Mouse (Mus musculus): ENCODE measurements around the gene Tcf25. TPM values are rescaled to one million over a fixed set of nuclear protein-coding genes. Genes with fewer than 3 reads are reported as not detected.
A peak's percentile ranks its signal among the peaks of the same experiment; 100 is the strongest.
"Not testable (repeated sequence)": the region's sequence is repeated elsewhere in the genome, so short reads cannot be mapped to it uniquely, and the experiment has no call there.

Tcf25 gene
- polyA plus RNA-seq, 1 experiment = 551 TPM

- WGBS = under 1% methylated on average over 29 of the region's 29 CpGs
- TF ChIP-seq POLR2A (IDR thresholded peaks at IDR 0.05; ENCODE audit: insufficient read depth, low read depth, low read length) (peak; percentile 96), CTCF (IDR thresholded peaks at IDR 0.05; ENCODE audit: insufficient read depth, low read depth, low read length) (no peak)
Measured at GRCm38 (mm10) chr8:123411246-123411645, 37.7 kb downstream of the Tcf25 start, which contains the start of gene Tubb3. Gene Tubb3 (plus strand): TSS chr8:123411424.

GRCm38 (mm10) chr8:123411781-123412327, 38.3 kb downstream of the Tcf25 start:
- Histone ChIP-seq H3K27ac (ENCODE audit: insufficient read depth, low read depth, low read length) (peak overlapping the region; percentile 96), H3K4me3 (ENCODE audit: insufficient read depth, low read depth, low read length) (peak overlapping the region; percentile 79), H3K4me1 (ENCODE audit: control insufficient read depth, insufficient read depth, low read length) (peaks cover 30% of the 10 kb centered on the region)
- TF ChIP-seq POLR2A (IDR thresholded peaks at IDR 0.05; ENCODE audit: insufficient read depth, low read depth, low read length) (no peak), CTCF (IDR thresholded peaks at IDR 0.05; ENCODE audit: insufficient read depth, low read depth, low read length) (no peak)
- WGBS = 1% methylated on average over 16 of the region's 16 CpGs

More at GRCm38 (mm10) chr8:123411246-123411645, 37.7 kb downstream of the Tcf25 start, which contains the start of gene Tubb3:
- Histone ChIP-seq H3K4me3 (ENCODE audit: insufficient read depth, low read depth, low read length) (peak within 1 kb of the TSS; percentile 79), H3K27ac (ENCODE audit: insufficient read depth, low read depth, low read length) (peak within 1 kb of the TSS; percentile 96), H3K4me1 (ENCODE audit: control insufficient read depth, insufficient read depth, low read length) (peaks cover 28% of the 10 kb centered on the region)

GRCm38 (mm10) chr8:123412560-123413170, 39.1 kb downstream of the Tcf25 start:
- peak overlapping the region; percentile 79 for H3K4me3 ChIP-seq (ENCODE audit: insufficient read depth, low read depth, low read length)
- 3% methylated on average over 12 of the region's 12 CpGs for whole genome bisulfite sequencing
- peaks cover 30% of the 10 kb centered on the region for H3K4me1 ChIP-seq (ENCODE audit: control insufficient read depth, insufficient read depth, low read length)
- H3K27ac ChIP-seq (ENCODE audit: insufficient read depth, low read depth, low read length) = peak overlapping the region; percentile 96
- TF ChIP-seq CTCF (IDR thresholded peaks at IDR 0.05; ENCODE audit: insufficient read depth, low read depth, low read length) (no peak), POLR2A (IDR thresholded peaks at IDR 0.05; ENCODE audit: insufficient read depth, low read depth, low read length) (no peak; the same call in 1 of the 2 replicates)

GRCm38 (mm10) chr8:123414255-123414654, 40.7 kb downstream of the Tcf25 start:
- 5% methylated on average over 9 of the region's 9 CpGs for WGBS
- H3K4me3 ChIP-seq (ENCODE audit: insufficient read depth, low read depth, low read length) = peak overlapping the region; percentile 79
- no peak overlapping the region for H3K27ac ChIP-seq (ENCODE audit: insufficient read depth, low read depth, low read length)
- H3K4me1 ChIP-seq (ENCODE audit: control insufficient read depth, insufficient read depth, low read length) = peaks cover 31% of the 10 kb centered on the region
- TF ChIP-seq POLR2A (IDR thresholded peaks at IDR 0.05; ENCODE audit: insufficient read depth, low read depth, low read length) (no peak), CTCF (IDR thresholded peaks at IDR 0.05; ENCODE audit: insufficient read depth, low read depth, low read length) (no peak)

- peaks cover 27% of the 10 kb centered on the region for H3K4me1 ChIP-seq (ENCODE audit: control insufficient read depth, insufficient read depth, low read length)
- WGBS = 71% methylated on average over 5 of the region's 5 CpGs
- H3K27ac ChIP-seq (ENCODE audit: insufficient read depth, low read depth, low read length); H3K4me3 ChIP-seq (ENCODE audit: insufficient read depth, low read depth, low read length): not testable (repeated sequence)
Measured at GRCm38 (mm10) chr8:123414997-123415696, 41.6 kb downstream of the Tcf25 start.

- no peak for TF ChIP-seq POLR2A (IDR thresholded peaks at IDR 0.05; ENCODE audit: insufficient read depth, low read depth, low read length)
- no peak for TF ChIP-seq CTCF (IDR thresholded peaks at IDR 0.05; ENCODE audit: insufficient read depth, low read depth, low read length)
- H3K27ac ChIP-seq (ENCODE audit: insufficient read depth, low read depth, low read length) = no peak overlapping the region
- WGBS = 71% methylated on average over 8 of the region's 8 CpGs
- H3K4me1 ChIP-seq (ENCODE audit: control insufficient read depth, insufficient read depth, low read length) = peaks cover 31% of the 10 kb centered on the region
- no peak overlapping the region for H3K4me3 ChIP-seq (ENCODE audit: insufficient read depth, low read depth, low read length)
Measured at GRCm38 (mm10) chr8:123415967-123416943, 42.7 kb downstream of the Tcf25 start.

- TF ChIP-seq POLR2A (IDR thresholded peaks at IDR 0.05; ENCODE audit: insufficient read depth, low read depth, low read length) = no peak
- no peak for TF ChIP-seq CTCF (IDR thresholded peaks at IDR 0.05; ENCODE audit: insufficient read depth, low read depth, low read length)
- WGBS = 54% methylated on average over 8 of the region's 8 CpGs
- peaks cover 35% of the 10 kb centered on the region for H3K4me1 ChIP-seq (ENCODE audit: control insufficient read depth, insufficient read depth, low read length)
- no peak overlapping the region for H3K27ac ChIP-seq (ENCODE audit: insufficient read depth, low read depth, low read length)
- H3K4me3 ChIP-seq (ENCODE audit: insufficient read depth, low read depth, low read length) = no peak overlapping the region
Measured at GRCm38 (mm10) chr8:123416944-123417555, 43.5 kb downstream of the Tcf25 start.

- no peak overlapping the region for H3K27ac ChIP-seq (ENCODE audit: insufficient read depth, low read depth, low read length)
- 87% methylated on average over 4 of the region's 4 CpGs for WGBS
- no peak overlapping the region for H3K4me3 ChIP-seq (ENCODE audit: insufficient read depth, low read depth, low read length)
- H3K4me1 ChIP-seq (ENCODE audit: control insufficient read depth, insufficient read depth, low read length) = peaks cover 31% of the 10 kb centered on the region
- no peak for TF ChIP-seq CTCF (IDR thresholded peaks at IDR 0.05; ENCODE audit: insufficient read depth, low read depth, low read length)
- TF ChIP-seq POLR2A (IDR thresholded peaks at IDR 0.05; ENCODE audit: insufficient read depth, low read depth, low read length) = no peak
Measured at GRCm38 (mm10) chr8:123419711-123420110, 46.2 kb downstream of the Tcf25 start.

Measured in olfactory bulb, adult 2 months (tissue).